Mouse (Mus musculus) bone marrow, adult 2 months (tissue): ENCODE measurements around the gene Zfp800.

Source experiments
- CTCF ChIP-seq: fragments of 200-500 bp; IDR thresholded peaks from 2 replicates; pipeline ENCODE4 v1.5.1; 2011; ENCODE audit warnings: low read length, control low read depth; ENCODE audit not compliant: control insufficient read depth, insufficient read depth
- POLR2A ChIP-seq: fragments of 200-500 bp; IDR thresholded peaks from 2 replicates; pipeline ENCODE4 v1.6.1; 2011; ENCODE audit warnings: low read depth, mild to moderate bottlenecking, control low read depth, low read length, borderline replicate concordance; ENCODE audit not compliant: control insufficient read depth

- TF ChIP-seq CTCF (no peak), POLR2A (no peak)
Measured at GRCm38 (mm10) chr6:28389038-28389437, 8.8 kb downstream of the Zfp800 start.
